Mouse (Mus musculus) macrophage (primary cell): Measurements from ENCODE around the gene A230050P20Rik. TPM values are rescaled to one million over a fixed set of nuclear protein-coding genes. Genes with fewer than 3 reads are reported as not detected.
"Not testable (repeated sequence)": the region's sequence is repeated elsewhere in the genome, so short reads cannot be mapped to it uniquely, and the experiment has no call there.

Experiments
- H3K27ac ChIP-seq: fragments of 350-480 bp; formaldehyde crosslinking; 2 replicates; pipeline ENCODE4 v1.9.0; 2021
- H3K36me3 ChIP-seq: fragments of 350-480 bp; formaldehyde crosslinking; 2 replicates; pipeline ENCODE4 v1.9.0; 2021; ENCODE audit errors: inconsistent target
- H3K4me3 ChIP-seq: fragments of 350-480 bp; formaldehyde crosslinking; 2 replicates; pipeline ENCODE4 v1.9.0; 2021; ENCODE audit errors: inconsistent target
- H3K79me2 ChIP-seq: fragments of 350-480 bp; formaldehyde crosslinking; 2 replicates; pipeline ENCODE4 v1.9.0; 2021; ENCODE audit errors: inconsistent target
- WGBS: methylation state at CpG from one replicate; pipeline ENCODE4 v1.1.7; 2026; ENCODE audit warnings: inconsistent platforms; ENCODE audit not compliant: missing documents; 5-methylcytosine and 5-hydroxymethylcytosine counted together
- polyA plus RNA-seq: library from polyadenylated mRNA; stranded (reverse); fragments of 250-400 nt; gene quantifications from 3 replicates; pipeline ENCODE4 v1.2.4, GENCODE M21; 2018; ENCODE audit warnings: inconsistent platforms
- total RNA-seq, 78 experiments: library from RNA; depleted of rRNA; stranded (reverse); fragments of 250-400 nt; gene quantifications; 1 replicate in 9 of 78; 2 replicates in 24 of 78; 3 replicates in 43 of 78; 4 replicates in 2 of 78; pipeline ENCODE4 v1.2.4; 2018; ENCODE audit warnings: inconsistent platforms in 56 of 78

A230050P20Rik gene
- 100 to 1,000 TPM in 1 of 26 experiments, 10 to 100 TPM in 25; 27.6 to 125 (median 59.8) TPM for total RNA-seq (2018; cell fraction: chromatin; rRNA removed)
- total RNA-seq (2018; cell fraction: cytosol; rRNA removed) = 10 to 100 TPM in 4 of 26 experiments, 1 to 10 TPM in 22; 3.9 to 12.1 (median 7.8) TPM
- total RNA-seq (2018; cell fraction: nucleus; rRNA removed) = 10 to 100 TPM; 22.4 to 90.6 (median 51.6) TPM
- polyA plus RNA-seq = 9.0 to 17.6 TPM (median 12.0 TPM) in 3 replicates

DNA sequence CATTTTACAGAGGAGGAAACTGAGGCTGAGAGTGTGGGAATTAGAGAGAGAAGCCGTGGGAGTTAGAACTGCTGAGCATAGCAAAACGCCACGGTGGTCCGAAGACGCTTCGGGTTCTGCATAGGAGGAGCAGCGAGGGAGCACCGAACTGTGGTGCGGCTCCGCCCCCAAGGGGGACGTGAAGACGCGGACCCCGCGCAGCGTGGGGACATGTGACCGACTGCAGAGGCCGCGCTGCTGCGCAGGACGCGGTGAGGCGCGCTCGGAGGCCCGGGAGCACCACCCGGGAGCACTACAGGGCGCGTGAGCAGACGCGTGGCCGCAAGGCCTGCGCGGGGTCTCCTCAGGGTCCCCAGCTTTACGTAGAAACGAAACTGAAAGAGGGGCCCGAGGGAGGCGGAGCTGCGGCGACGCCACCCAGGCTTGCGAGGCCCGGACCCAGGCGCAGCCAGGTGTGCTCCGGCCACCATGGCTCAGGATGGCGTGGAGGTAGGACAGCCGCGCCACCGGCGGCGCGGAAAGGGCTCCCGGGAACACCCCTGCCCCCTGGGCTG lies at the start of gene A230050P20Rik:
TSS of gene A230050P20Rik (plus strand) at position 195 of the 554 bp plus-strand sequence.
- peaks cover 14% of the 10 kb centered on the region; the same call in 1 of the 2 replicates for H3K36me3 ChIP-seq
- peak within 1 kb of the TSS; percentile 53 for H3K4me3 ChIP-seq
- 2% methylated on average over 53 of the region's 53 CpGs for WGBS
- no peaks in the 10 kb centered on the region for H3K79me2 ChIP-seq
- H3K27ac ChIP-seq = no peak within 1 kb of the TSS

DNA sequence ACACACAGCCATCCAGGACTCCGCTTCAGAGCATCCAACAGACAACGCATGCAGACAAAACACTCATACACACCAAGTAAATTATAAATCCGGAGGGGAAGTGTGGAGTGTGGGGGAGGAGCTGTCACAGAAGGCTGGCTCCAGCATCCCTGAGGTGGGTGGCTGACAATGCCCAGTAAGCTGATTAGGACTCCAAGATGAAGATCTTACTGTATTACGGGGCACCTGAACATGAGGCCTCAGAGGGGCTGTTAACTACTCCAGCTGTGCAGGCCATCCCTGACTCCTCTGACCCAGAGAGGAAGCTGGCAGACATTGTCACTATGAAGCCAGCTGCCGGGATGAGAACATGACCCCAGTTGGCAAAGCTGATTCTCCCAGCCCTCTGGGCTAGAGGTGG lies 48.4 kb upstream of the A230050P20Rik start:
- Histone ChIP-seq H3K27ac (no peak overlapping the region), H3K79me2 (no peaks in the 10 kb centered on the region), H3K36me3 (no peaks in the 10 kb centered on the region), H3K4me3 (no peak overlapping the region)
- WGBS = 92% methylated on average over 5 of the region's 5 CpGs

DNA sequence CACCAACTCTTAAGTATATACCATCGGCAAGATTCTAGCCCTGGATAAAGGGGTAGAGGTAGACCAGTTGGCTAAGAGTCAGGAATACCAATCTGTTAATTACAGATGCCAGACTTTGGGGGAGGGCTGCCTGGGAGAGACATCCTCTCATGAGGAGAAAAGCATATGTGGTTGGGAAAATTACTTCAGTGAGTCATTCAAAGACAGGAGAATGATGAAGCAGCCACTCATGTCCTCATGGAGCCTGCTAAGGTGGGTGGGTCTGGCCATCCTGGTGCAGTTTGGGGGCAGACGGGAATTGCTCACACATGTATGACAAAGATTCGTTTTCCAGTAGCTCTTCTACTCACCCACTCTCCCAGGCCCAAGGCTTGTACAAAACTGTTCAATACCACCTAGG lies 45.6 kb upstream of the A230050P20Rik start:
- Histone ChIP-seq H3K27ac (no peak overlapping the region), H3K79me2 (no peaks in the 10 kb centered on the region), H3K4me3 (no peak overlapping the region), H3K36me3 (no peaks in the 10 kb centered on the region)
- 90% methylated on average over 2 of the region's 3 CpGs for WGBS

DNA sequence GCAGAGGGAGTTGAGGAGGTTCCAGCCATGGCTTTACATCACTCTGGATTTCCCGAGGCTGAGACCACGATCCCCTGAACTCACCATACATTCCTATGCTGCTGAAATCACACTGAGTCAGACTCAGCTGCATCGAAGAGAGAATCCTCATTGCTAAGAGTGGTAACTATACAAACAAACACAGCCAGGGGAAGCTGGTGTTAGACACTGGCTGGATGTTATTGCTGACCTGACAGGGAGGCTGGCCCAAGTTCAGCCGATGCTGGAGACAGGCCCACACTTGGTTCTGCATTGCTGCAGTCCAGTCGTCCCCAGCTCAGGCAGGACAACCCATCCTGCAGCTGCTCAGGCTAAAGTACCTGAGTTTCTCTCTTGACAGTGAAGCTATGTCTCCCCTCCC lies 42.7 kb upstream of the A230050P20Rik start:
- WGBS = 74% methylated on average over 5 of the region's 5 CpGs
- no peak overlapping the region for H3K27ac ChIP-seq
- H3K4me3 ChIP-seq = no peak overlapping the region
- no peaks in the 10 kb centered on the region for H3K36me3 ChIP-seq
- no peaks in the 10 kb centered on the region for H3K79me2 ChIP-seq

DNA sequence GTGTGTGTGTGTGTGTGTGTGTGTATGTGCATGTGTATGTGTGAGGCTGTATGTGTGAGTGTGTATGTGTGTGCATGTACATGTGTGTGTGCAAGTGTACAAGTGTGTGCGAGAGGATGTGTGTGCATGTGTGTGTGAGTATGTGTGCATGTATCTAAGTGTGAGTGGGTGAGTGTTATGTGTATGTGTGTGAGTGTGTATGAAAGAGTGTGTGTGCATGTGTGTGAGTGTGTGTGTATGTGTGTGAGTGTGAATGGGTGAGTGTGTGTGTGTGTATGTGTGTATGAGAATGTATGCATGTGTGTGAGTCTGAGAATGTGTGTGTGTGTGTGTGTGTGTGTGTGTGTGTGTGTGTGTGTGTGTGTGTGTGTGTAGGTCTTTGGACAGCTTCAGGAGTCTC lies 40.3 kb upstream of the A230050P20Rik start:
- 88% methylated on average over 1 of the region's 1 CpGs for WGBS
- Histone ChIP-seq H3K79me2 (no peaks in the 10 kb centered on the region), H3K27ac (no peak overlapping the region), H3K36me3 (no peaks in the 10 kb centered on the region), H3K4me3 (no peak overlapping the region)

DNA sequence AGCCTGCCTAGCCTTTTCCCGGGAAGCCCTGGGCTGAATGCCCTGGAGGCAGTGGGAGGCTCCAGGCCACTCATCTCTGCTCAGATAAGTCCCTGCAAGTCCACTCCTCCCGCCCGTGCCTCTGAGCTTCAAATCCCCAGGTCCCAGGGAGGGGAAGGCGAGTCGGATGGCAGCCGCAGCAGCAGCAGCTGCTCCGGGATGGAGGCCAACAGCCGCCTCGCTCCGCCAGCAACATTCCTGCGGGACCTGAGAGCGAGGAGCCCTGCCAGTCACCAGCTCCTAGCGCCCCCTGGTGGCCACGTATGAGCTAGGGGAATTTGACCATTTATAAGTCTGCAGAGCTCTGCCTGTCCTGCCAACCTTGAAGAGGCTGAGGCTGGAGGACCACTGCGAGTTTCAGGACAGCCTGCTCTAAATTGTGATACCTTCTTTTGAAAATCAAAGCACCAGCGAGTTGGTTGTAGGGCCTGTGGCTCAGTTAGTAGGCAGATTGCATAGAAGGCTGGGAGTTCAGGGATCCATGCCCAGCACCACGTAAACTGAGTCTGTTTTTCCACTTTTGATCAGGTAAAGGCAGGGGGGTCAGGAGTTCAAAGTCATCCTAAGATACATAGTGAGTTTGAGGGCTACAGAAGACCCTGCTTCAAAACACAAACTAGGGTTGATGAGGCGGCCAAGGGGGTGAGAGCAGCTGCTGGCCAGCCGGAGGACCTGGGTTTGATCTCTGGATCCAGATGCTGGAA lies 37.4 kb upstream of the A230050P20Rik start:
- H3K4me3 ChIP-seq = no peak overlapping the region
- no peaks in the 10 kb centered on the region for H3K36me3 ChIP-seq
- 18% methylated on average over 19 of the region's 19 CpGs for WGBS
- H3K27ac ChIP-seq = no peak overlapping the region
- H3K79me2 ChIP-seq = no peaks in the 10 kb centered on the region

DNA sequence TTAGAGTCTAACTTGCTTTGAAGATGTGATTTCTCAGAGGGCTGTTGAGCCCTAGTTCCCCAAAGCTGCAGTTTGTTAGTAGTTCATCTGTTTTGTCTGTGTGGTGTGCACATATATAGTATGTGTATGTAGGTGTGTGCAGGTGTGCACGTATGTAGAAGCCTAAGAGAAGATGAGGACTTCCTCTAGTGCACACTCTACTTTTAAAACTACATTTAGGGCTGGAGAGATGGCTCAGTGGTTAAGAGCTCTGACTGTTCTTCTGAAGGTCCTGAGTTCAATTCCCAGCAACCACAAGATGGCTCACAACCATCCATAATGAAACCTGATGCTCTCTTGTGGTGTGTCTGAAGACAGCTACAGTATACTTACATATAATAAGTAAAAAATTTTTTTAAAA lies 33.6 kb upstream of the A230050P20Rik start:
- H3K79me2 ChIP-seq = no peaks in the 10 kb centered on the region
- no peaks in the 10 kb centered on the region for H3K36me3 ChIP-seq
- 100% methylated on average over 1 of the region's 1 CpGs for WGBS
- no peak overlapping the region for H3K27ac ChIP-seq
- no peak overlapping the region for H3K4me3 ChIP-seq

DNA sequence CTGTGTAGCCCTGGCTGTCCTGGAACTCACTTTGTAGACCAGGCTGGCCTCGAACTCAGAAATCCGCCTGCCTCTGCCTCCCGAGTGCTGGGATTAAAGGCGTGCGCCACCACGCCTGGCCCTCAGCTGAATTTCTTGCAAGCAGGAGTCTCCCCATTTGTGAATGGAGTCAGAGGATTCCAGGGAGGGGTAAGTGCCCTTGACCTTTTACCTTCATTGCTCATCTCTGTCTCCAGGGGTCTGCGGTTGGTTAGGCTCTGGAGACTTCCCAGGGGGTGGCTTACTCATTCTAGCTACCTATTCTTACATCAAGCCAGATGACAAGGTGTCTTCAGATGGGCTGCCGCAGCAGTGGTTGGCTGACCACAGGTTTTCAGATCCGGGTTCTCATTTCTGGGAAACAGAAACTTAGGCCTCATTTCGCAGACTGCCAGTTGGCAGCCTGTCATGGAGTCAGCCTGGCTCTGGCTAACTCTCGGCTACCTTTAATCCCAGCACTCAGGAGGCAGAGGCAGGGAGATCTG lies 32.9 kb upstream of the A230050P20Rik start:
- H3K79me2 ChIP-seq, H3K27ac ChIP-seq, H3K36me3 ChIP-seq, H3K4me3 ChIP-seq: not testable (repeated sequence)
- WGBS = 88% methylated on average over 9 of the region's 11 CpGs

DNA sequence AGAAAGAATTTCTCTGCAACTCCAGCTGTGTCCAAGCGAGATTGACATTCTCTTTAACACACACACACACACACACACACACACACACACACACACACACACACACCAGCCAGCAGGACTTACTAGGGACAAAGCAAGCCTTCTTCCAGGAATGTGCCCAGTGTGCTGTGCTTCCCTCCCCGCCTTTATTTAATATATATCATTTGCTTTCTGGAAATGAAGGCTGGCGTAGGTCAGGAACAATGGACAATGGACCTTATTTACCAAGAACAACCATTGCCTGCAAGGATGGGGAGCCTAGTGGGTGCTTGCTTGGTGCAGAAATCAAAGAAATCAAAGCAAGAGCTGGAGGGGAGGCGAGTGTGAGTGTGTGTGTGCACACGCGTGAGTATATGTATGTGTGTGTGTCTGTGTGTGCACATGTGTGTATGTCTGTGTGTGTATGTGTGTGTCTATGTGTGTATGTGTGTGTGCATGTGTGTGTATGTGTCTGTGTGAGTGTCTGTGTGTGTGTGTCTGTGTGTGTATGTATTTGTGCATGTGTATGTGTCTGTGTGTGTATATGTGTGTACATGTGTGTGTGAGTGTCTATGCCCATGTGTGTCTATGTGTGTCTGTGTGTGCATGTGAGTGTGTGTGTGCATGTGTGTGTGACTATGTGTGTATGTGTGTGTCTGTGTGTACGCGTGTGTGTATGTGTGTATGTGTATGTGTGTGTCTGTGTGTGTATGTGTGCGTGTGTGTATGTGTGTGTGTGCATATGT lies 31.1 kb upstream of the A230050P20Rik start:
- WGBS = 92% methylated on average over 8 of the region's 9 CpGs
- Histone ChIP-seq H3K79me2 (no peaks in the 10 kb centered on the region), H3K36me3 (no peaks in the 10 kb centered on the region), H3K4me3 (no peak overlapping the region), H3K27ac (no peak overlapping the region)

DNA sequence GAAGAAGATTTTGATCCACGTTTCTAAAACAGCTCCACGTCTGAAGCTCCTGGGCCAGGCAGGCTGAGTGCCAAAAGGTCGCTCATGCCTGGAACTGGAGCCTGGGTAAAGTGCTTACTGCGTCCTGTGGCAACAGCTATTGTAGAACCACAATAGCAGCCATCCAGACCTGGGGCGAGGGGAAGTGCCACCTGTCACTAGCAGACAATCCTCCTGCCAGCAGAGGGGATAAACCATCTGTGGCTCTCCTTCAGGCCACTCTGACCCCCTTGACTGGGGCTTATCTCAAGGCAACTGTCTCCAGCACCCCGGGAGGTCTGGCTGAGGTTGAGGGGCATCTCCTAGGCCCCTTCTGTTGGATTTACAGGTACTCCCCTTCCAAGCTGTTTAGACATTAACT lies 29.5 kb upstream of the A230050P20Rik start:
- Histone ChIP-seq H3K79me2 (no peaks in the 10 kb centered on the region), H3K36me3 (no peaks in the 10 kb centered on the region), H3K27ac (no peak overlapping the region), H3K4me3 (no peak overlapping the region)
- WGBS = 76% methylated on average over 5 of the region's 6 CpGs

DNA sequence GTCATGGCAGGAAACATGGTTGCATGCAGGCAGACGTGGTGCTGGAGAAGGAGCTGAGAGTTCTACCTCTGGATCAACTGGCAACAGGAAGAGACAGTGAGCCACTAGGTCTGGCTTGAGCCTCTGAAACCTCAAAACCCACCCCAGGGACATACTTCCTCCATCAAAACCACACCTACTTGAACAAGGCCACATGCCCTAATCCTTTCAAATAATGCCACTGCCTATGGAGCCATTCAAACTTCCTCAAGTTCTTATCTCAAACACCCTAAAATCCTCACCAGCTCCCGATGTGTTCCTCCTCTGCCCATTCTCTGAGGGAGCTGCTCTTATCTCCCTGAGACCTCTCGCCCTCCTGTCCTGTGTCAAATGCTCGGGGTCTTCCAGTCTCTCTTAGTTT lies 26.2 kb upstream of the A230050P20Rik start:
- WGBS = 38% methylated on average over 4 of the region's 4 CpGs

DNA sequence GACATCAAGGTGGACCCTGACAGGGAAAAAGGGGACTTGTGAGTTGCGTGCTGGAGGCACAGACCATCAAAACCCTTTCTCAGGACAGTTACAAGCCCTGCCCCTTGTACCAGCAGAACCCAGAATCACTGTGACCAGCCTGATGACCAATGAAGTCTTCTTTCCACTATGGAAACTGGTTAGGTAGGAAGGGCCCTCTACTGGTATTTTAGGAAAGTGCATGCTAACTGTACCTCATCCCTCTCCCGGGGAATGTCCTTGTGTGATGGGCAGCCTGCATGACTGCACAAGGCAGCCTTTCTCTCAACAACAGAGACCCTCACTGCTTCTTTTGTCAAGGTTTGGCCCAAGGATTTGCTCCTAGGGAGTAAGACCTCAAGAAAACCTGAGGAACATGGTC lies 25.8 kb upstream of the A230050P20Rik start:
- Histone ChIP-seq H3K36me3 (no peaks in the 10 kb centered on the region), H3K4me3 (no peak overlapping the region), H3K79me2 (no peaks in the 10 kb centered on the region), H3K27ac (no peak overlapping the region)
- WGBS = 45% methylated on average over 2 of the region's 2 CpGs

More for the DNA sequence above, 26.2 kb upstream of the A230050P20Rik start:
- no peak overlapping the region for H3K27ac ChIP-seq
- no peaks in the 10 kb centered on the region for H3K79me2 ChIP-seq
- no peak overlapping the region for H3K4me3 ChIP-seq
- no peaks in the 10 kb centered on the region for H3K36me3 ChIP-seq

DNA sequence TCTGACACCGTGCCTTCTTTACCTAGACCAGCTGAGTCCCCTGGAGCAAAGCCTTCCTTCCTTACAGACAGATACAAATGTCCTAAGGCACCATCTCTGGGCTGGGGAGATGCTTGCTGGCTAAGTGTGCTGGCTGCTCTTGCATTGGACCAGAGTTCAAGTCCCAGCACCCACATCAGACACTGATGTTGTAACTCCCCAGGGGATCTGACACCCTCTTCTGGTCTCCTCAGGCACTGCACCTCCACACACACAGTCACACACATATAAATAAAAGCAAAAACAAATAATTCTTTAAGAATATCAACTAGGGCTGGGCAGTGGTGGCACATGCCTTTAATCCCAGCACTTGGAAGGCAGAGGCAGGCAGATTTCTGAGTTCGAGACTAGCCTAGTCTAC lies 18.3 kb upstream of the A230050P20Rik start:
- Histone ChIP-seq H3K79me2 (no peaks in the 10 kb centered on the region), H3K4me3 (no peak overlapping the region), H3K36me3 (no peaks in the 10 kb centered on the region), H3K27ac (no peak overlapping the region)
- WGBS = 100% methylated on average over 2 of the region's 2 CpGs

DNA sequence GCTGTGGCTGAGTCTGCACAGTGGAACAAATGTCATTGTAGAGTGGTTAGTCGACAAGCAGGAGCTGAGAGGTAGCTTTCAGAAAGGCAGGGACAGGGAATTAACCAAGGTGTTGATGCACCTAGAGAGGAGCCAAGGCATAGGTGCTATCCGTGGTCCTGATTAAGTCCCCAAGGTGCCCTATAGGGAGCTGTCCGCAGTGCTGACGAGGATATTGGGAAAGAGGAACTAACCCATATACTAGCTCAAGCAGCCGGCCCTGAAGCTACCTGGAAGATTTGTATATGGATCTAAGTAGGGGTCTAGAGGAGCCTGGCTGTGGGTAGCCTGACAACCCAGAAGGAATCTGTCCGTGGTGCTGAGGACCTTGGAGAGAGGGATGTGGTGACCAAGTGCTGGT lies 11.3 kb upstream of the A230050P20Rik start:
- Histone ChIP-seq H3K4me3 (no peak overlapping the region), H3K79me2 (no peaks in the 10 kb centered on the region), H3K27ac (no peak overlapping the region), H3K36me3 (no peaks in the 10 kb centered on the region)
- WGBS = 6% methylated on average over 6 of the region's 6 CpGs
